Mouse (Mus musculus) thymus, postnatal 25 days (tissue): ENCODE measurements around the gene Pten.
"Not testable (repeated sequence)": the region's sequence is repeated elsewhere in the genome, so short reads cannot be mapped to it uniquely, and the experiment has no call there.

Experiments
- DNase-seq: peaks from one replicate; pipeline ENCODE4 v3.0.0; 2022

The Pten gene

GRCm38 (mm10) chr19:32822959-32823358, 65.7 kb downstream of the Pten start:
- DNase-seq: not testable (repeated sequence)

GRCm38 (mm10) chr19:32826616-32827015, 69.3 kb downstream of the Pten start:
- DNase-seq: peak; percentile 18

DNA sequence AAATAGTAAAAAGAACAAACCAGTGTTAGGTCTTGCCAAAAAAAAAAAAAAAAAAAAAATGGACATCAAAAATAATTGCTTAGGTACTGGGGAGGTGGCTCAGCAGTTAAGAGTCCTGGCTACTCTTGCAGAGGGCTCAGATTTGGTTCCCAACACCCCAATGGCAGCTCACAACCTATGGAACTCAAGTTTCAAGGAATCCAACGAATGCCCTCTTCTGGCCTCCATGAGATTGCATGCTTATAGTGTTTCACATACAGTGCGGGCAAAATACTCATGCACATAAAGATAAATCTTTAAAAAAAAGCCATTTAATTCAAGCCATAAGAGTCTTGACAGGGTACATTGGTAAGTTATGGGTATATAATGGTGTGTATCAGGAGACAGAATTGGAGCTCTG, 72.6 kb downstream of the Pten start:
- no peak for DNase-seq

- DNase-seq: no peak
Measured at GRCm38 (mm10) chr19:32831286-32831685, 74.0 kb downstream of the Pten start.

DNA sequence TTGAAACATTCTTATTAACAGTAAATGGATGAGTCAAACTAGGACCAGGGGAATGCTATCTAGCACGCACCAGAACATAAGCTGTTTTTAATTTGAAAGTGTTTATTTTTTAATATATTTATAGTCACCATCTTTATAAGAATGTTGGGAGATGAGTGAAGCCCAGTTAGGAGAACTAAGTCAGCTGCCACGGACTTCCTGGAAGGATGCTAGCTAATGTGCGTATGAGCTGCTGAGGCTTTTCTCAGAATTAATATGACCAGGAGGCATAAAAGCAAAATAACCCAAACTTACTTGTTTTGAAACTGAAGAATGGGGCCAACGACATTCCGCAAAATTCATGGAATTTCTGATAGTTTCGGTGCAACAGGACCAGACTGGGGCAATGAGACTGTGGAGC, 83.2 kb downstream of the Pten start:
- DNase-seq: no peak

- no peak for DNase-seq
Measured at GRCm38 (mm10) chr19:32844486-32844885, 87.2 kb downstream of the Pten start.

GRCm38 (mm10) chr19:32848041-32848440, 90.7 kb downstream of the Pten start:
- no peak for DNase-seq

- no peak for DNase-seq
Measured at GRCm38 (mm10) chr19:32852306-32852705, 95.0 kb downstream of the Pten start.

GRCm38 (mm10) chr19:32861675-32862575, 104.6 kb downstream of the Pten start:
- DNase-seq: no peak

GRCm38 (mm10) chr19:32866765-32867164, 109.5 kb downstream of the Pten start:
- DNase-seq: no peak

GRCm38 (mm10) chr19:32867181-32867897, 110.0 kb downstream of the Pten start:
- no peak for DNase-seq

DNA sequence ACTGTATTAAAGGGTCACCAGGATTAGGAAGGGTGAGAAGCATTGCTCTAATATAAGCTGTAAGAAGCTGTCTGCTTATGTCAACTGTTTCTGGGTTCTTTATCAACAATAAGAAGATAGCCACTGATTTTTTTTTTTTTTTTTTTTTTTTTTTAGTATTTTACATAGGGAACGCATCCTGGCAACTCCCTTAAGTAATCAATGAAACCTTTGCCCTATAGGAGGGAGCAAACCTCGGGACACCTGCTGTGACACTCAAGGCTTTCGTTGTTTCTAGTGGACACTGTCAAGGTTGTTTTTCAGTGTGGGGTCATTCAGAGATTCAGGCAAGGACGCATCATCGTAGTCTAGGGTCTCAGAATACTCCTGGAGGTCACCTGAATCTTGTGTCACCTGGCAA, 111.3 kb downstream of the Pten start:
- DNase-seq: no peak

DNA sequence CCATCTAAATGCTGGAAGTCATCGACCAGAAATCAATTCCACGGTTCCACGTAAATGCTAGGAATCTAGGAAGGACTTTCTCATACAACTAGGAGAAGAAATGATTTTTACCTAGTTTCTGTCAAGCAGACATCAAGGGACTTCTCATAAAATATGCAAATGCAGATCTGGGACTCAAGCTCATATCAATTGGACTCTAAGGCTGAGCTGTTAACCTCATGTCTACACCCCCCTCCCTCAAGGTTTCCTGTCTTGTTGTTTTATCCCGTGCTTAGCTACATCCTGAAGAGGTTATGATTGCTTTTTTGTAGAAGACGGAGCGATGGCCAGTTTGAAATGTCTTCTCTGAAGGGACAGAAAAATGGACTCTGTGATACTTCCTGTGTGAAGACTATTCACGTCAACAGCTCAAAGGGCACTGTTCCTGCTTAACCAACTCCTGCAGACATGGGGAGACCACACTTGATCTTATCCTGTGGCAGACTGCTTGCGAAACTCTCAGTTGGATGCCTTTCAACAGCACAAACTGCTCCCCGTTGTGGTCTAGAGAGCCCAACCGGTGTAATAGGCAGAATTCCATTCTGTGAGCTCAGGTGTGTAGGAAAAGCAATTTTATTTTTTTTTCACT, 111.9 kb downstream of the Pten start:
- peak; percentile 28 for DNase-seq

- DNase-seq: no peak
Measured at GRCm38 (mm10) chr19:32873904-32874637, 116.8 kb downstream of the Pten start.
